Mouse (Mus musculus) bone marrow macrophage, adult 2 months (primary cell): Measurements from ENCODE around the gene Rad51b.

ENCODE experiments used
- CTCF ChIP-seq: IDR thresholded peaks from 2 replicates; pipeline ENCODE4 v1.5.1; 2012; ENCODE audit warnings: low read depth, mild to moderate bottlenecking, low read length, moderate library complexity
- POLR2A ChIP-seq: IDR thresholded peaks from 2 replicates; pipeline ENCODE4 v1.6.1; 2012; ENCODE audit warnings: mild to moderate bottlenecking, low read depth, low read length, borderline replicate concordance

DNA sequence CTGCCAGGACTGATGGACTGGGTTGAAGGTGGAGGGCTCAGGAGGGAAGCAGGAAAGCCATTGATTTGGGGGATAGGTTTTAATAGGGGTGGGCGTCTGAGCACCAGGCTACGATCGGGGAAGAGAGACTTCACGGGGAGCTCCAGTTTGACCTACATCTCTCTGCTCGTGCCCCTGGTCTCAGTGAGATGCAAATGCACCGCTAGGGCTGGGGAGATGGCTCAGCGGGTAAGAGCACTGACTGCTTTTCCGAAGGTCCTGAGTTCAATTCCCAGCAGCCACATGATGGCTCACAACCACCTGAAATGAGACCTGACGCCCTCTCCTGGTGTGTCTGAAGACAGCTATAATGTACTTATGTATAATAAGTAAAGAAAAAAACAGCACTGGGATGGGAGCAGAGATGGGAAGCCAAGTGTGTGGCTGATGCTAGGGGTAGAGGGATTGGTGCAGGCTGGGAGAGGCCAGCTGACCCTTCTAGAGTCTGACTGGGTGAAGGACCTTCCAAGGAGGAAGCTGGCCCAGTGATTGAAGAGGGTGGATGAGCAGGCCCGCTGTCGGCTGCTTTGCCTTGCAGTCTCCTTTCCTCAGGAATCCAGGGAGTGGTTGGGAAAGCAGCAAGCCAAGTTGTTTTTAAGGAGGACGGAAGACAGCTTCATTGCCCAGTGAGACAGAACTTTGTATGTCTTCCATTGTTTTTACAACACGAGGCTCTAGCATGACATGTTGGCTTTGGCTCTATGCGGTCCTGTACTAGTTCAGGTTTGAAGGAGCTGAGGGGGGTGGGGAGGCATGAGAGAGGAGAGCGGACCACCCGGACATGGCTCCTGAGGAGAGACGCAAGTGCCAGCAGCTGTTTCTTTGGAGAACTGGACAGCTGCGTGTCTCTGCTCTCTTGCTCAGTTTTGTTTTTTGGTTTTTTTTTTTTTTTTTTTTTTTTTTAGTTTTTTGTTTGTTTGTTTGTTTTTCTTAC lies 511.6 kb downstream of the Rad51b start:
- TF ChIP-seq POLR2A = no peak
- TF ChIP-seq CTCF = no peak
